7 mouse cellular contexts compared by ENCODE assay signal in the genomic region with DNA sequence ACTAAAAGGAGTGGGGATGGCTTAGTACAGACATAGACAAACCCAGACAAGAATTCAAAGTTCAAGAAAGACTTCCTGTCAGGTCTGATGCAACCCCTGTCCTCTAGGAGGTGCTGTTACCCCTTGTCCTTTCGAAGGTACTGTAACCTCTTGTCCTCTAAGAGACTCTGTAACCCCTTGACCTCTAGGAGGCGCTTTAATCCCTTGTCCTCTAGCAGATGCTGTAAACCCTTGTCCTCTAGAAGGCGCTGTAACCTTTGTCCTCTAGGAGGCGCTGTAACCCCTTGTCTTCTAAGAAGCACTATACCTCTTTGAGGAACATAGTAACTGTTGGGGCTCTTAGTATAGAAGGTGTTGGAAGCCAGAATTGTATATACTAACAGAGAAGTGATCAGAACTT. TPM values are rescaled to one million over a fixed set of nuclear protein-coding genes. Genes with fewer than 3 reads are reported as not detected.
A peak's percentile ranks its signal among the peaks of the same experiment; 100 is the strongest.
DNase-seq lines count a peak whose midpoint lies in the region; ATAC-seq and TF ChIP-seq lines count a peak whose summit lies in the region.

No protein-coding gene starts in this region.

- peak; percentile 83 for TF ChIP-seq CTCF in Patski (IDR thresholded peaks at IDR 0.05)

- ATAC-seq in Patski, result peak; percentile 5
- peak; percentile 87 for ATAC-seq in megakaryocyte, adult 5-6 weeks (ENCODE audit: poor library complexity, severe bottlenecking)

- in situ Hi-C loops in Patski (cut with MboI; ENCODE audit: low pct_unique_long_range_greater_than_20kb), result no loop called here

- POLR2A ChIA-PET in Patski (lab: Charles Lee), result no interaction called here

- peak; percentile 52 to 65 for DNase-seq in kidney, postnatal 4 days
- DNase-seq in kidney, adult 11 months, result no peak
- DNase-seq in Patski (ENCODE audit: low read depth, low spot score), result no peak
- DNase-seq in cerebellum, adult 8-10 months, result peak; percentile 43
- peak; percentile 29 to 76 for DNase-seq in layer of hippocampus, adult 18-20 months (ENCODE audit: low spot score in 2 of 2)
- peak; percentile 33 for DNase-seq in thymus, postnatal 25 days

- CTCF ChIA-PET in Patski (lab: Charles Lee), result interaction anchor here (1.0 to 3.2 kb wide), 5 partner anchors 9 to 265 kb away, joined by 3 to 14 read pairs (median 11); no protein-coding TSS in a partner anchor

- H3K27me3 ChIP-seq in Patski, result peaks cover 1% of the 10 kb centered on the region

RNA-seq across cellular contexts. Expression of gene Slc44a5, which starts 4.7 kb away (rescaled TPM):
- 5.0 TPM for polyA plus RNA-seq in Patski (2021)
- total RNA-seq in layer of hippocampus, adult 18-20 months (2021), result 10 to 100 TPM; 43.4 to 53.7 TPM
- not detected in 2 replicates for total RNA-seq in megakaryocyte, adult 5-6 weeks (2015)
- not detected in 2 replicates for total RNA-seq in megakaryocyte, adult 5-6 weeks (2017)

RNA-seq across cellular contexts. Expression of gene Acadm, which starts 24.1 kb away (rescaled TPM):
- 240 TPM for polyA plus RNA-seq in Patski (2021)
- total RNA-seq in layer of hippocampus, adult 18-20 months (2021), result 10 to 100 TPM; 51.1 to 56.1 TPM
- total RNA-seq in megakaryocyte, adult 5-6 weeks (2015), result 47.8 and 56.5 TPM in 2 replicates
- 166 and 238 TPM in 2 replicates for total RNA-seq in megakaryocyte, adult 5-6 weeks (2017)

RNA-seq across cellular contexts. Expression of gene Rabggtb, which starts 55.7 kb away (rescaled TPM):
- 219 TPM for polyA plus RNA-seq in Patski (2021)
- total RNA-seq in layer of hippocampus, adult 18-20 months (2021), result 10 to 100 TPM; 69.4 to 71.1 TPM
- 46.1 and 63.0 TPM in 2 replicates for total RNA-seq in megakaryocyte, adult 5-6 weeks (2015)
- 54.2 and 60.8 TPM in 2 replicates for total RNA-seq in megakaryocyte, adult 5-6 weeks (2017)

Comparison
In these comparisons a context has a peak if more than half of its experiments do, and no peak if none do; other contexts are left out.
1. DNase-seq: peak in kidney, postnatal 4 days (2 of 2), cerebellum, adult 8-10 months (single experiment), layer of hippocampus, adult 18-20 months (2 of 2) and thymus, postnatal 25 days (single experiment); none in kidney, adult 11 months (single experiment) and Patski (single experiment).
2. RNA of gene Slc44a5, which starts 4.7 kb away (total RNA-seq): 43.4 to 53.7 TPM in layer of hippocampus, adult 18-20 months; not detected in megakaryocyte, adult 5-6 weeks; every median in the first group is over 10 times any median in the second.